Mouse (Mus musculus): Measurements from ENCODE around the gene C1ql4.
"Not testable (repeated sequence)": the region's sequence is repeated elsewhere in the genome, so short reads cannot be mapped to it uniquely, and the experiment has no call there.

The C1ql4 gene

DNA sequence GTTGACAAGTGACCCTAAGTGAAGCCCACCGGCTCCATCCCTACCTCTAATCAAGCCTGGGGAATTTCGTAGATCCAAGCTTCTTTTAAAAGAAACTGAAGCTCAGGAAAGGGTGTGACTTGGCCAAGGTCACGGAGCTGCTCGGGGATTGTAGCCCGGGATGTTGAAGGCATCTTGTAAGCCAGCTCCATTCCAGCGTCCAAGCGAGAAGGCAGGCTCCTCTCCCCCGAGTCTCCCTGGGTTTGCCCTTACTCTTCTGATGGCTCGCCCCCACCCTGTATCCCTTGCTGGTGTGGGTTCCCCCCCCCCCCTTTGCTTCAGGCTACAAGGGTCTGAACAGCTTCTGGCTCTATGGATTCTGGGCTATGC, 10.9 kb upstream of the C1ql4 start:
- DNase-seq (ENCODE audit: low read depth, low spot score) = no peak

DNA sequence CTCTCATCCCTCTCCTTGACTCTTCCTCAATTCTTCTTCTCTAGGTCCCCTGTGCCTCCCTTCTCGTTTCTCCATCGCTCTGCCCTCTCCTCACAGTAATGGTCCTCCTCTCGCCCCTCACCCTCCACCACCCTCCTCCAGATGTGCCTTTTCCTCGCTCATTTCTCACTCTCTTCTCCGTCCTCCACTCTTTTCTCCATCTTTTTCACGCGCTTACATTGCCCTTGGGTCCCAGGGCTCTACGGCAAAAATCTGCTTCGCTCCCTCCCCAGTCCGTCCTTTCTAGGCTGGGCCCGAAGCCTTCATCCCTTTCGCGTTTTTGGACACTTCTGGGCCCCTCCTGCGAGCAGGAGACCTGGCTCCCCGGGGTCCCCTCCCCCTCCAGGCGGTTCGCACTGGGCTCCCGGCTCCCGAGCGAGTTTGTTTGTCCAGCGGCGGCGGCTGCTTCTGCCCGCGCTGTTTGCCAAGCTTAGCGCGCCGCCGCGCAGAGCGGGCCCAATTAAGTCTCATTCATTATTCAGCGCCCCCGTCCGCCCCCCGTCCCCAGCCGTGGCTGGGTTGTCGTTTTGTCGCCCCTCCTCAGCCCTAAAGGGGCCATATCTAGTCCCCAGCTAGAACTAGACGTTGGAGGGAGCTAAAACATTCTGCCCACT, 10.3 kb upstream of the C1ql4 start:
- DNase-seq (ENCODE audit: low read depth, low spot score) = no peak

DNA sequence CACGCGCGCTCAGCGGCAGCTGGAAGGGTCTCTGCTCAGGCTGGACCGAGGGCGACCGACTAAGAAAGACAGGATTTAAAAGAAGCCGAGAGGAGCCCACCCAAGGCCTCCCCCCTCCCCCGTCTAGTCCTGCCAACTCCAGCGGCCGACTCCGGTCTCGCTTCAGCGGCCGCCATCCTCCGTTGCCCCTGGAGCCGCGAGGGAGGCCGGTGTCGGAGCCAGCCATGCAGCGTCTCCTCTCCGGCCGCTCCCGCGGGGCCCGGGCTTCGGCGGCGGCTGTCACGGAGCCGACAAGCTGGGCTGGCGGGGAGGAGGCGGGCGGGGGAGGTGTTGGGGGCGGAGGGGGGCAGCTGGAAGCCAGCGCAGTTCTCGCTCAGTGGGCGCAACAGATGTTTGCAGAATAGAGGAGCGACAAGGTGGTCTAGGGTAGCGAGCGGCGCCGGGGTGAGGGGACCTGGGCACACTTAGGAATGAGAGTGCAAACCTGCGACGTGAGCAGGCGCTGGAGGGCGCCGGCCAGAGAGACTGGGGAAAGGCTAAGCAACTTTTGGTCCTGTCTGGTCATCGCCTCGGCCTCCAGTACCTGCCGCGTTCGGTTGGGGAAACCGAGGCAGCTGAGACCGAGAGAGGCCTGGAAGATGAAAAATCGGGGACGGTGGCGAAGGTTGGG, 9.3 kb upstream of the C1ql4 start:
- no peak for DNase-seq (ENCODE audit: low read depth, low spot score)

DNA sequence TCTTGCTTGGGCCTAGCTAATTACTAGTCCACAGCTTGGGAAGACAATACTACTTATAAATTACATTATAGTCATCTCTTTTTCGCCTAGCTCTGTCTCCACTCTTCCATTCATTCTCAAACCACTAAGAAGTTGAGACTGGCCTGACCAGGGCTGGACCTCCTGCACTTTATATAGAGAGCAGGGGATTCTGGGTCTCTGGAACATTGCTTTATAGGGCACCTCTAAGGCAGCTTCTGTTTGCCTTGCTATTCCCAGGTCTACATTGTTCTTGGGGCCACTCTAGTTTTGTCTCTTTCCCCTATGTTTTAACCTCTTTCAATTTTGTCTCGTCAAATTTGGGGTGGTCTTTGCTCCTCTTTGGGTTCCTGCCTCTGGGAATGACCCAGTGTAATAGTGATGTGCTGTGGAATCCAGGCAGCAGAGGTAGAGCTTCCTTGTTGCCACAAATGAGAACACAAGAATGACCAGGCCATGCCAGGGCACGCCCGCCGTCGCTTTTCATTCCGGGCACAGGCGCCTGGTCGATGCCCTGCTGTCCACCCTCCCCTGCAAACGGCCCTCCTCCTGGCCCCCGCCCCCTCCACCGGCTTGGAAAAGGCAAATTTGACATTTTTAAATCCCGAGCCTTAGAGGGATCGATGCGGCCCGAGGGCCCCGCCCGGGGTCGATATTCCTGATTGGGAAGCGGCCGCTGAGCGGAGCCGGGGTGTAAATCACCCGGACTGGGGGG, 8.6 kb upstream of the C1ql4 start:
- DNase-seq (ENCODE audit: low read depth, low spot score) = no peak

DNA sequence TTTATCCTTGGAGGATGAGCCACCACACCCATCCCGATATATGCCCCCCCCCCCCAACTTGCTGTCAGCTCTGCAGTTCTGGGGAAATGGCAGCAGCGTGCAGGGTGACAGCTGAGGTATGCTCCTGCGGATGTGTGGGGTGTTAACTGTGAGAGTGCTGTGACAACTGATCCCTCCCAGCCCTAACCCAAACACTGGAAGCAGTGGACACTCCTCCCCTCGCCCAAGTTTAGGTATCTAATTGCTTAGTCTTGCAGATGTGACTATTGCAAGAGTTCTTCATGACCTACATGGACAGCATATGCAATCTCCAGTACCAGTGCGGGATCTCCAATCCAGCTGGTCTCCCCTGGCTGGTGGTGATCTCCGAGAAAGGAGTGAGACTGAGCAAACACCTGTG, 7.7 kb upstream of the C1ql4 start:
- DNase-seq (ENCODE audit: low read depth, low spot score) = no peak

DNA sequence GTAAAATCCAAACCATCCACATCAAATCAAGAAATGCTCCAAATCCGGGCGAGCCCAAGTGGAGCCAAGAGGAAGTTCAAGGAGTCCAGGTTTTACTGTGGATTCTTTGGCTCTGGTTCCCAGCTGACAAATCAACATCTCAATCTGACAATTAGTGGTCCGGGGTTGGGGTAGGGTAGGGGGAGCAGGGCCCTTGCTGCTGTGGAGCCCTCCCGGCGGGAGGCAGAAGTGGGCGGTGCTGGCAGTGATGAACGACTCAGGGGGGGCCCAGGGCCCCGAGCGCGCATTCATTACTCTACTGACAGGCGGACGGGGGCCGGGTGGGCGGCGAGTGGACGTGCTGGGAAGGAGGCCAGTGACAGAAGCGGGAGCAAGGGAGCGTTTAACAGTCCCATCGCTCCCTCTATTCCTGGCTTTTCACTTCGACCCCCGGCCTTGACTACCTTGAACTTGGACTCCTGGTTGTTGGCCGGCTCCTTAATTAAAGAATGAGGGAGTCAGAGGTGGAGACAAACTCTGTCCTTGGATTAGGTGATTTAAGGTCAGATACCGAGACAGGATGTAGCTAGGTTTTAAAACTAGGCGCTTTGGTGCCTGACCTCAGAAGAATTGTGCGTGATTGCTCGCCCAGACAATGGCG, 7.1 kb upstream of the C1ql4 start:
- DNase-seq (ENCODE audit: low read depth, low spot score) = no peak

DNA sequence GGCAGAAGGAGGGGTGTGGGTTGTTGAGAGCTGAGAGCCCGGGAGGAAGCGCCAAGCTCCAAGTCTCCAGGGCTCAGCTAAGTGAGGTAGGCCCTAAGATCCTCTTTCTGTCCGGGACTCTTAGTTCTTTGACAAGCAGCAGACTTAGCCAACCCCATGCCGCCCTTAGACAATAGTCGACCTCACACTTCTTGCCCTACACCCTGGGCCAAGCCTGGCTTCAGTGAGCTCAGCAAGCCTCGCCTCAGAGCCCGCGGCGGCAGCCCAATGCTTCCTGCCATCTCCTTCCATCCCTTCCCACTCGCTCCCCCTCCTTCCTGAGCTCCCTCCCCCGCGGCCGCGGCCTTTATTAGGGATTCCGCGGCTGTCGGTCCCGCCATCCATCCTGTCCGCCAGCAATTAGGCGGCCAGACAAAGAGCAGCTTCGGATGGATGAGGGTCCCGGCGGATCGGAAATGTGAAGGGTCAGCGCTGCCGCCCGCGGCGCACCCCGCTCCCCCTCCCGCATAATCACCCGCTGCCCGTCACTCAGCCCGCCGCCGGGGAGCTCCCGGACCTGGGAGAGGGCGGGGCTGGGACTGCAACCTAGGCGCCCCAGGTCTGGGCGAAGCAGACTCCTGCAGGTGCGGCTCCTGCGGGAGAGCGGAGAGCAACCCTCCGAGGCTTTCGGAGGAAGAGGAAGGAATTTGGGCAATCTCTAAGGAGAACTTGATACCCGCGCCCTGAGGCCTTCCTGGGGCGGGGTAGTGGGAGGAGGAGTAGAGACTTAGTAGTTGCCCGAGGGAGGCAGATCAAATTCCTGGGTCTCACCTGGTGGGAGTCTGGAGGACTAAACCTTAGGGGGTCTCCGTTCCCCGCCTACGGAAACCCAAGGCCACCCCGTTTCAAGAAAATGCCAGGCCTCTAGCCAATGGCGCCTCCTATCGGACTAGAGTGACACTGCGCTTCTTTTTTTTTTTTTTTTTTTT, 6.0 kb upstream of the C1ql4 start:
- peak; percentile 51 for DNase-seq (ENCODE audit: low read depth, low spot score)

DNA sequence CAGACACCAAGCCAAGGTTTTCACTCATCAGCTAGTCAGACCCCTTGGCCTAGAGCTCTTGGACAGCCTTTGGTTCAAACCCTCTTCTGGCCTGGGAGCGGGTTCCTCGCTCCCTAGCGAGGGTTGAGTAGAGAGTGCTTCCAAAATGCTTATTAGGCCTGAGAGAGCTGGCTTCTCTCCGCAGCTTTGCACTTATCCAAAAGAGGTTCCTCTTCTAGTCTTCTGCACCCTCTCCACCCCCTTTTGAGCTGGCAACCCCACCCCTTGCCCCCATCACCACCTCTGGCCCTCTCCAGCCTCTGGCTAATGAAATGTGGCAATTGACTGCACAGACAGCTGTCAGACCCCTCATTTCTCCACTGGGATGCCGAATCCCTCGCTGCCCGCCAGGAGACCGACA, 5.3 kb upstream of the C1ql4 start, which contains the start of gene Dnajc22:
TSS of gene Dnajc22 (plus strand) at position 301 of the 400 bp plus-strand sequence.
- DNase-seq (ENCODE audit: low read depth, low spot score) = no peak

DNA sequence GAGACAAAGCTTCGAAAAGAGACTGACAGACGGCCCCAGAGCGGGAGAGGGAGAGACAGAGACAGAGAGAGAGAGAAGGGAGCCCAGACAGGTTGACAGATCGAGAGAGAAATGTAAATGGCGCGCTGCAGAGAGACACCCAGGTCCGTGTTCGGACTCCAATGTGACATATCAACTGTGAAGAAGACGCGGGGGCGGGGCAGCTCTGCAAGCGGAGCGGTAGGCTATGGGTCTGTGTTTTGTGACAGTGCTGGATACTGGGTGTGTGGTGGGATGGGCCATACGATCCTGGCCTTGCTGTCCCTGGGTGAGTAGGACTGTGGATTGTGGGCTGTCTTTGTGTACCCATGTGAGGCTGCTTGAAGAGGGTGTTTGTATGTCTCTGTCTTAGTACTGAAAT, 1.5 kb upstream of the C1ql4 start:
- DNase-seq (ENCODE audit: low read depth, low spot score) = no peak

DNA sequence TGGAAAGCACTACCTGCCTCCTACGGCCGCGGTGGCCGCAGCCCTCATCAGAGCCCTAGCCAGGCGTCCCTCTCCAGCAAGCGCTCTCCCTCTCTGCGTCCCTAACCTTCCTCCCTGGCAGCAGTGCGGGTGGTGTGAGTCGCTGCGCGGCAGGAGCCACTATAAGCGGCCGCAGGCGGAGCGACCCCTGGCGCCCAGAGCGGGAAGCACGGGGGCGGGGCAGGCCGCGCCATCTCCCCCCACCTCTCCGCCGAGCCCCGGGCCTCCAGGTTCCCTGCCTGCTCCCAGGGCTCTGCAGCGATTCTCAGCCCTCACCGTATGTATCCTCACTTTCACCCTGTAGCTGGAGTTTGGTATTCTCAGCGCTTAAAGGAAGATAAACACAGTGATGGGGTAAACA, 675 bp upstream of the C1ql4 start:
- DNase-seq (ENCODE audit: low read depth, low spot score) = peak; percentile 63

DNA sequence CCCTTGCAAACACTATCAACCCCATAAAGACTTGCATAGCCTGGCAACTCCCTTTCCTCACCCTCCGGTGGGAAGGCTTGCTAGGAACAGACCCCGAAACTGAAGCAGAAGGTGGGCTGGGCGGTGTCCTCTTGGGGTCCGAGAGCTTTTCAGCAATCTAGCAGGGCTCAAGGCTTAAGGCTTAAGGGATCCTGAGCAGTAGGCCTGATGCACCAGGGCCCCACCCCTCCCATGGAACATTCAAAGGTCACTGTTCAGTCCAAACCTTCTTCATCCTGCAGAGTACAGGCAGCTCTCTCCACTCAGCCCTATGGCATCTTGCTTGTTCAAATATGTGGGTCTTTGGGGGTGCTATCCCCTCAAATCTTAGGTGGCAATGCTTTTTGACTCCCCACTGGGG, 1.6 kb downstream of the C1ql4 start:
- no peak for DNase-seq (ENCODE audit: low read depth, low spot score)

DNA sequence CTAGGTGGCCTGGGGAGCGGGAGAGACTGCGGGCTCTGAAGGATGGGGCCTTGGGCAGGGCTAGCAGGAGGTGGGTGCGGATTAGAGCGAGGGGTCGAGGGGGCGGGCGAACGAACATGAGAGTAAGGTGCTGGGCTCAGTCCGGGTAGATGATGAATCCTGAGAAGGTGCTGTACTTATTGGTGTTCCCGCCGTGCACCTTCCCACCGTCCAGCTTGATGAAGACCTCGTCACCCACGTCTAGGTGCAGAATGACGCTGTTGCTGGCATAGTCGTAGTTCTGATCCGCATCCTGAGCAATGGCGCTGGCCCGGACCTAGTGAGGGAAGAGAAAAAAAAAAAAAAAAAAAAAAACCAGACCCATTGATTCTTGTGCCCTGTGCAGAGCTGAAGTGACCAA, 3.0 kb downstream of the C1ql4 start:
- no peak for DNase-seq (ENCODE audit: low read depth, low spot score)

DNA sequence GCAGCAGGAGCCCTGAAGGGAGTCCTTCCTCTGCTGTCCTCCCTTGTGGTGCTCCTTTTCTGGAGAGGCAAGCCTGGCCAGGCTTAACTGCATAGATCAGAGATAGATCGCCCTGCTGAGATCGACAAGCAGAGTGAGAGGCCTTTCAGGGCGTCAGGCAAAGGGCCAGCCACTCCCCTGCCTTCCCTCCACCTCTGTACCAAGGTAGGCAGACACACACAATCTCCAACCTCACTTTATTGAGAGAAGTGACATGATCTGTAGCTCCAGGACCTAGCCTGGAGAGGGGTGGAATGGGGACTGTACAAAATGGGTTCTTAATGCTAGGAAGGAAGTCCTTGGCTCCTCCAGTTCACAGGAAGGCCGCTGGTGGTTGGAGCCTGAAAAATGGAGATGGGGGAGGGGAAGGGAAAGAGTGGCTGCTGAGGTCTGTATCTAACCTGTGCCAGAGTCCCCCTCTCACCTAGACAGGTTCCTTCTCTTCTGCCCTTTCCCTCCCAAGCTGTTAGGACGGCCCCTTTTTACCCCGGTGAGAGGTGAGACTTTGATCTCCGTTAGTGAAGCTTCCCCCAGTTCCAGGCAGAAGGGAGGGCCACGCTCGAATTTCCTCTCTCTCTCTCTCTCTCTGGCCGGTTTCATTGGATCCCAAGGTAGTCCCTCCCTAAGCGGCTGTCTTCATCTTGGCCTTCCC, 3.6 kb downstream of the C1ql4 start:
- no peak for DNase-seq (ENCODE audit: low read depth, low spot score)

DNA sequence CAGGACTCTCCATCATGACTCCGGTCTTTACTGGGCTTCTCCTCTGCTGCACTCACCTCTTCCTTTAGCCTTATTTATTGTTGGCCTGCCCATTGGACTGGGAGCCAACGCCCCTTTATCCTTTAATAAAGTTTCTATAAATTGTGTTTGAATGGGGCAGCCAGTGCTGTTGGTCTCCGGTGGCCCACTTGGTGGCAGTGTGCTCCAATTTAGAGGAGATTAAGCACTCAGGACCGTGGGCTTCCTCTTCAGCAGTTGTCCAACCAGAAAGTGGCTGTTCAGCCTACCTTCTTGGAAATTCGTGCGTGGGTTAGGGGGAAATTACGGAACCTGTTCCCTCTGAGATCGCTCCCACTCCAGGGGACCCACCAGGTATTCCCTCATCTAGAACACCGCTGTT, 4.4 kb downstream of the C1ql4 start:
- peak; percentile 61 for DNase-seq (ENCODE audit: low read depth, low spot score)

DNA sequence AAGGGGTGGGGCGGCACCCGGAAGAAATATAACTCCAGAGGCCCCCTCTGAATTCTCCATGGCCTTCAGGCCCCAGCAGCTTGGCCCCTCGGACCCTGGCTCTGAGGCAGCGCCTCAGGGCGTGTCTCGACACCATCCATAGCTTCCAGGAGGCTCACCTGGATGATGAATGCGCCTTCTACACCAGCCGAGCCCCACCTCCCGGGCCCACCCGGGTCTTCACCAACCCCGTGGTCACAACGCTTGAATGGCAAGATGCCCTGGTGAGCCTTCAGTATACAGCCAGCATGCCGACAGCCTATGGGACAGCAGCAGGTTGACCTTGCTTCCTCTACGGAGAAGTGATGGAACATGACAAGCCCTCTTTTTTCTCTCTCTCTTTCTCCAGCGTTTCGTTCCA, 4.8 kb downstream of the C1ql4 start:
- DNase-seq (ENCODE audit: low read depth, low spot score) = no peak

DNA sequence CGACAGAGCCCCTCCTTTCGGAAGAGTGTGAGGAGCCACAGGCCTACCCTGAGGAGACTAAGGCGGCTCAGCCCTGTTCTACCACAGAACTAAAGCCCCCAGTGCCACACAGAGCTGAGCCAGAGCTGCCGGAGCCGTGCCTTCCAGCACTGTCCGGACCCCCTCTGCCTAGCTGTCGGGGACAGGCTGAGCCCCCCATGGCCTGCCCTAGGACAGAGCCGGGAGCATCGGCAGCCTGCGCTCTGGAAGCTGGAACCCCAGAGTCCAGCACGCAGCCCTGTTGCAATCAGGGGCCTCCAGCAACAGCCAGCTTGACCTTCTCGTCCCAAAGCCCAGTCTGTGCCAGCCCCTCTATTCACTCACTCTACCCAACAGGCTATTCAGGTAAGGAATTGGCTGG, 5.3 kb downstream of the C1ql4 start:
- DNase-seq (ENCODE audit: low read depth, low spot score) = no peak

DNA sequence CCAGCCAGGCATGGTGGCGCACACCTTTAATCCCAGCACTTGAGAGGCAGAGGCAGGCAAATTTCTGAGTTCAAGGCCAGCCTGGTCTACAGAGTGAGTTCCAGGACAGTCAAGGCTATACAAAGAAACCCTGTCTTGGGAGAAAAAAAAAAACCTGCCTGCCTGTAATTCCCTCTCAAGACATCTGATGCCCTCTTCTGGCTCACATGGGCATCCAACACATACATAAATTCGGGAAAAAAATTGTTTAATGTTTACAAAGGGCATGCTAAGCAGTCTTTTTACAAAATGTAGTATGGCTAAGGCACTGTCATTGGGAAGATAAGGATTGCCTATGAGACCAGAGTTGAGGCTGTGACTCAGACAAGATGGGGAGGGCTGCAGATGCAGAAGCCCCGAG, 7.8 kb downstream of the C1ql4 start:
- no peak for DNase-seq (ENCODE audit: low read depth, low spot score)

DNA sequence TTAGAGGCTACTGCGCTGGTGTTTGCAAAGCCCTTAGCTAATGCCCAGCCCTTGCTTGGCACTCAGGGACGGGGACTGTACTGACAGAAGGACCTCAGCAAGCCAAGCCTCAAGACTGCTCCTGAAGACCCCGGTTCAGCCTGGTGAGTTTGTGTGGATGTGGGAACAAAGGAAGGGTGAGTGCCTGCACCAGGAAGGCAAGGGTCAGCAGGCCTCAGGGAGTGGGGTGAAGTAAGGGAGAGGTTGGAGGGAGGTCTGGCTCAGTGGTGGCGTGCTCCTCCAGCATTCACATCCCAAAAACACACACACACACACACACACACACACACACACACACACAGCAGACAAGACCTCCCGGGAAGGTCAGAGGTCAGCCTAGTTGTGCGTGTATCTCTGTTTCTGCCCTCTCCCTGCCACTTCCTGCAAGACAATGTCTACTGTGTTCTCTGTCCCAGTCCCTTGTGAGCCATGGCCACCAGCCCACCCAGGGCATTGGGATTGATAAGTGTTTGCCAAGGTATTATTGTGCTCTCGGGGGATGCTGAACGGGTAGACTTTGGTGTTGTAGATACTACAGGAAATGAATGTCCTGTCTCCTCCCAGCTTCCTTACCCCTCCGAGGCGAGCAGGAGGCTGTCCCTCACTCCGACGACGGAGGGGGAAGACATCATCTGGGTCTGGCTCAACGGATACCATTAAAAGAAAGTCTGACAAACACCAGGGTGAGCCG, 9.3 kb downstream of the C1ql4 start:
- no peak for DNase-seq (ENCODE audit: low read depth, low spot score)

DNA sequence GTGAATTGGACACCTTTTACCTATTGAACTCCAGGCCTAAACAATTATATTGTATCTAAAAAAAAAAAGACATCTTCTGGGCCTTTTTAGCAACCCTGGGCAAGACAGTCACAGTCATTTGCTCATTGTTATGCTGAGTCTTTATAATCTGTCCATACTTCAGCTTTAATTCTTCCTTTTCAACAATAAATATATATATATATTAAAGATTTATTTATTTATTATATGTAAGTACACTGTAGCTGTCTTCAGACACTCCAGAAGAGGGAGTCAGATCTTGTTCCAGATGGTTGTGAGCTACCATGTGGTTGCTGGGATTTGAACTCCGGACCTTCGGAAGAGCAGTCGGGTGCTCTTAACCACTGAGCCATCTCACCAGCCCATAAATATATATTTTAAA, 11.6 kb downstream of the C1ql4 start:
- not testable (repeated sequence) for DNase-seq (ENCODE audit: low read depth, low spot score)
